Mouse (Mus musculus) intestine, embryonic 16.5 days (tissue): Measurements from ENCODE around the gene Lhfpl3. TPM values are rescaled to one million over a fixed set of nuclear protein-coding genes. Genes with fewer than 3 reads are reported as not detected.

ENCODE experiments used
- ATAC-seq: fragments of 200-750 bp; cut with Nextera tagmentation; 2 replicates; pipeline ENCODE4 v1.8.0; 2017; ENCODE audit warnings: moderate TSS enrichment, moderate library complexity
- H3K27ac ChIP-seq: fragments of 300-500 bp; sonication (generic); 2 replicates; pipeline ENCODE4 v1.5.1; 2014; ENCODE audit warnings: mild to moderate bottlenecking, low read length
- H3K27me3 ChIP-seq: fragments of 300-500 bp; sonication (generic); replicated peaks from 2 replicates; pipeline ENCODE4 v1.6.1; 2014; ENCODE audit warnings: low read length, control low read depth, mixed read lengths; ENCODE audit not compliant: control insufficient read depth, insufficient read depth
- H3K36me3 ChIP-seq: fragments of 300-500 bp; sonication (generic); 2 replicates; pipeline ENCODE4 v1.6.1; 2014; ENCODE audit warnings: low read length, control low read depth; ENCODE audit not compliant: control insufficient read depth, insufficient read depth
- H3K4me1 ChIP-seq: fragments of 300-500 bp; sonication (generic); 2 replicates; pipeline ENCODE4 v1.6.1; 2014; ENCODE audit warnings: low read length, control low read depth, mixed read lengths; ENCODE audit not compliant: control insufficient read depth, insufficient read depth
- H3K4me2 ChIP-seq: fragments of 300-500 bp; sonication (generic); 2 replicates; pipeline ENCODE4 v1.6.1; 2014; ENCODE audit warnings: low read depth, low read length, control low read depth
- H3K4me3 ChIP-seq: fragments of 300-500 bp; sonication (generic); 2 replicates; pipeline ENCODE4 v1.5.1; 2014; ENCODE audit warnings: mild to moderate bottlenecking, low read length
- H3K9ac ChIP-seq: fragments of 300-500 bp; sonication (generic); 2 replicates; pipeline ENCODE4 v1.6.1; 2014; ENCODE audit warnings: low read depth, low read length
- H3K9me3 ChIP-seq: fragments of 300-500 bp; sonication (generic); 2 replicates; pipeline ENCODE4 v1.6.1; 2016; ENCODE audit warnings: low read length, control low read depth; ENCODE audit not compliant: control insufficient read depth
- WGBS: fragments of 180-500 bp; shearing (Covaris S2); extraction: QIAGEN DNeasy Blood & Tissue Kit; methylation state at CpG from one replicate; pipeline ENCODE4 v1.1.7; 2014; 5-methylcytosine and 5-hydroxymethylcytosine counted together
- polyA plus RNA-seq: library from polyadenylated mRNA; unstranded; fragments of >200 nt; fragmentation: Nextera tagmentation; extraction: Ambion mirVana; gene quantifications from 2 replicates; pipeline ENCODE4 v1.2.1, GENCODE M21; 2015

Lhfpl3 gene
- polyA plus RNA-seq, 1 experiment from 2014 or later: 0.05 TPM

DNA sequence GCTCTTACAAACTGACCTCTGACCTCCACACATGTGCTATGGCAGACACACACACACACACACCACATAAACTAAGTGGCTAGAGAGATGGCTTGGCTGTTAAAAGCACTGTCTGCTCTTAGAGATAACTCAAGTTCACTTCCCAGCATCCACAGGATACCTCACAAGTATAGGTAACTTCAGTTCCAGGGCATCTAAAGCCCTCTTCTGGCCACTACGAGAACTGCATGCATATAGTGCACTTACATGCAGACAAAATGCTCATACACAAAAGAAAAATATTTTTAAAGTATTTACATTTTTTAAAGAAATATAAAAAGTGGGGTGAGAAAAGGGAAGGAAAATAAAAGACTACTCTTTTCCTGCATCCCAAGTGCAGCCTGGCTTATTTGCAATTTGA is 408.6 kb downstream of the Lhfpl3 start:
- Histone ChIP-seq H3K27ac (no peak overlapping the region), H3K9me3 (no peaks in the 10 kb centered on the region), H3K4me1 (no peaks in the 10 kb centered on the region), H3K27me3 (no peaks in the 10 kb centered on the region), H3K4me3 (no peak overlapping the region), H3K4me2 (no peak overlapping the region), H3K36me3 (no peaks in the 10 kb centered on the region), H3K9ac (no peak overlapping the region)
- ATAC-seq: no peak
- 94% methylated on average over 1 of the region's 1 CpGs for WGBS

DNA sequence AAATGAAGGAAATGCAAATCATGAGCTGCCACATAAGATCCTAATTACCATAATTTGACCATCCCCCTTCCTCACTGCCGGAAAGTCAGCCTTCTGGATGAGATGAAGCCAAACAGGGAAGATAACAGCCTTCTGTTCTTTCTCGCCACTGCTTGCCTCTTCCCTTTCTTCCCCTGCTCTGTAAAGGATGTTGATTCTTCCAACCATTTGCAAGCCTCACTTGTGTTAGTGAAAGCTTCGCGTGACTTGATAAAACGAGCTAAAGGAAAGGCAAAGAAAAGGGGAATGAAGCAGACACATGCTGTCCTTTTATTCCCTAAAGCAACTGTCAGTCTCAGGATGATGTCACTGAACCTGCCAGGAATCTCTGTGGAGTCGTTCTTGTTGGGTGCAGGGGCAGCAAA is 420.1 kb downstream of the Lhfpl3 start:
- no peaks in the 10 kb centered on the region for H3K4me1 ChIP-seq

DNA sequence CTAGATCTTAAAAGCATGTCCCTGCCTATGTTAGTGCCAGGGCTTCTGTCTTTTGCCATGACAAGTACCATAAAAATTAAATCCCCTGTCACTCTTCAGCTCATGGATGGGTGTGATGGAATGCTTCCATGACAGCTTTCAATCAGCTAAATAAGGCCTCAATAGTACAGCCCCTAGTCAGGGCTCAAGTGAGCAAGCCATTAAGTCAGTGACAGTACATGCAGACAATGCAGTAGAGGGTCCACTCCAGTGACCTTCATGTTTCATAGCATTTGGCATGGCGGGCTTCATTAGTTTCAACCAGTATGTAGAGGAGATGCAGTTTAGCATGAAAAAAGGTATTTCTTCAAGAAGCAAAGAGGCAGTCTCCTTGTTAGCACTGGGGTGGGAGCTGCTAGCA is 420.8 kb downstream of the Lhfpl3 start:
- H3K4me3 ChIP-seq: no peak overlapping the region
- 90% methylated on average over 1 of the region's 1 CpGs for WGBS
- no peak for ATAC-seq
- no peaks in the 10 kb centered on the region for H3K4me1 ChIP-seq
- H3K27me3 ChIP-seq: no peaks in the 10 kb centered on the region
- H3K9me3 ChIP-seq: no peaks in the 10 kb centered on the region
- no peak overlapping the region for H3K4me2 ChIP-seq
- no peak overlapping the region for H3K9ac ChIP-seq
- H3K27ac ChIP-seq: no peak overlapping the region
- H3K36me3 ChIP-seq: no peaks in the 10 kb centered on the region

More for the DNA sequence above, 420.1 kb downstream of the Lhfpl3 start:
- Histone ChIP-seq H3K9me3 (no peaks in the 10 kb centered on the region), H3K4me2 (no peak overlapping the region), H3K27me3 (no peaks in the 10 kb centered on the region), H3K36me3 (no peaks in the 10 kb centered on the region), H3K4me3 (no peak overlapping the region), H3K27ac (no peak overlapping the region), H3K9ac (no peak overlapping the region)
- 22% methylated on average over 6 of the region's 6 CpGs for WGBS
- ATAC-seq: no peak

DNA sequence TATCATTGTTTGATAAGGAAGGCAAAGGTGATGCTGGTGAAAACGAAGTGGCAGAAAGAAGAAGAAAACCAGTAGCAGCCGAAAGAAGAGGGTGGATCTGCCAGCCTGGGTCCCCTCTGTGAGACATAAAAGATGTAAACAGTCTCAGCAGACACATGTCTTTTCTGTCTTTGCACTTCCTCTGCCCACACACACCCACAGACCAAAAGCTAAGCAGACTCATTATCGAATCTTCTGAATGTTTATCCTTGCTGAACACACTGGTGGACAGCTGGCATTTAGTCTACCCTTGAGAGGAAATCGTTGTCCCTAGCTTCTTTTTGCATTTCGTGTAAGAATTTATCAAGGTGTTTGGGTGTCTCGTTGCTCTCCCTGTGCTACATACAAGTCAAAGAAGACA is 443.8 kb downstream of the Lhfpl3 start:
- H3K4me3 ChIP-seq: no peak overlapping the region
- no peaks in the 10 kb centered on the region for H3K4me1 ChIP-seq
- no peaks in the 10 kb centered on the region for H3K27me3 ChIP-seq
- ATAC-seq: no peak
- no peak overlapping the region for H3K9ac ChIP-seq
- 50% methylated on average over 6 of the region's 6 CpGs for WGBS
- no peak overlapping the region for H3K4me2 ChIP-seq
- H3K9me3 ChIP-seq: no peaks in the 10 kb centered on the region
- no peak overlapping the region for H3K27ac ChIP-seq
- H3K36me3 ChIP-seq: no peaks in the 10 kb centered on the region

DNA sequence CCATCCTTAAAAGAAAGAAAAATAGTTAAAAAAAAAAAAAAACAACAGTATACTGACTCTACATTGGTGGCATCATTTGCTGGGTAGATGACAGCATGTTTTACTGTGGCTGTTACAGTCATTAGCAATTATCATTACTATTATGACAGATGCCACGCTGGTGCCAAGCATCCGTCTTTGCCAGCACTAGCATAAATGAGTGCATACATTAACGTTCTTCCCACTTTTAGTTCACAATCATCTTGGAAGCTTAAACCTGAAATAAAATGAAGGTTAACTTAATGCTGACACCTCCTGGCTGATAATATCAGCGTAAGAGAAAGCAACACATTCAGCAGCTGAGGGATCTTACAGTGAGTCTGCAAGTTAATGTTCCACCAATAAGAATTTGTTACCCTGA is 451.0 kb downstream of the Lhfpl3 start:
- Histone ChIP-seq H3K9me3 (no peaks in the 10 kb centered on the region), H3K9ac (no peak overlapping the region), H3K27me3 (no peaks in the 10 kb centered on the region), H3K4me3 (no peak overlapping the region), H3K36me3 (no peaks in the 10 kb centered on the region), H3K27ac (no peak overlapping the region), H3K4me2 (no peak overlapping the region), H3K4me1 (no peaks in the 10 kb centered on the region)
- WGBS: 75% methylated on average over 4 of the region's 4 CpGs
- ATAC-seq: no peak

DNA sequence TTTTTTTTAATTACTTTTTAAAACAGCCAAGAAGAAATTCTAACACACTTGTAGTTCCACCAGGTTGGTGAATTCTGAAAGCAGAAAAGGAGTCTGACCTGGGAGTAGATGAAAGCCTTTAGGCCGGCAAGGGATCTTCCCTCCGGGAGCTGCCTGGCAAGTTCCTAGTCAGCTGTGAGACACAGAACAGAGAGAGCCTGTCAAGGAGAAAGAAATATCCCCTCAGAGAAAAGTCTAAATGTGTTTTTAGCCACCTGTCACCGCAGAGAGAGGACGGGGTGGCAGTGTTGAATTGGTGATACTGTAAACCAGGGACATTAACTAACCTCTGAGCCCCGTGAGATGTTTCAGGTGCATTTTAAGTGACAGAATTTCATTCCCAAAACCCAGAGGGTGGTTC is 467.2 kb downstream of the Lhfpl3 start:
- Histone ChIP-seq H3K4me1 (no peaks in the 10 kb centered on the region), H3K4me3 (no peak overlapping the region), H3K27me3 (no peaks in the 10 kb centered on the region), H3K36me3 (no peaks in the 10 kb centered on the region), H3K9me3 (no peaks in the 10 kb centered on the region), H3K4me2 (no peak overlapping the region), H3K27ac (no peak overlapping the region), H3K9ac (no peak overlapping the region)
- no peak for ATAC-seq
- WGBS: 71% methylated on average over 5 of the region's 5 CpGs

DNA sequence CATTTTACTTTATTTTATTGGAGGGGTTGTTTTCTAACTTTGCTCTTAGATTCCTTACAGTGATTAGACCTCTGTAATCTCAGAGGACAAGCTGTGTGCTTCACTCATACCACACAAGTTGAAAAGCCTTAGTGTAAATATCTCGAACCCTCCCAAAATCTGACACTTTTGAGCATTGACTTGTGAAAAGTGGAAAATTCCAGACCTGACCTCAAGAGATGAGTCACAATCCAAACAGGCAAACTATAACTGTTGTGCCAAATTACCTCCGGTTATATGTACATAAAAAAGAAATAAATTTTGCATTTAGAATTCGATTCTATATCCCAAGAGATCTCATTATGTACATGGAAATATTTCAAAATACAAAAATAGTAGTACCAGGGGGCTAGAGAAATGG is 468.8 kb downstream of the Lhfpl3 start:
- H3K27ac ChIP-seq: no peak overlapping the region
- ATAC-seq: no peak
- H3K4me2 ChIP-seq: no peak overlapping the region
- 90% methylated on average over 3 of the region's 3 CpGs for WGBS
- no peaks in the 10 kb centered on the region for H3K9me3 ChIP-seq
- H3K36me3 ChIP-seq: no peaks in the 10 kb centered on the region
- H3K9ac ChIP-seq: no peak overlapping the region
- no peak overlapping the region for H3K4me3 ChIP-seq
- no peaks in the 10 kb centered on the region for H3K27me3 ChIP-seq
- no peaks in the 10 kb centered on the region for H3K4me1 ChIP-seq

DNA sequence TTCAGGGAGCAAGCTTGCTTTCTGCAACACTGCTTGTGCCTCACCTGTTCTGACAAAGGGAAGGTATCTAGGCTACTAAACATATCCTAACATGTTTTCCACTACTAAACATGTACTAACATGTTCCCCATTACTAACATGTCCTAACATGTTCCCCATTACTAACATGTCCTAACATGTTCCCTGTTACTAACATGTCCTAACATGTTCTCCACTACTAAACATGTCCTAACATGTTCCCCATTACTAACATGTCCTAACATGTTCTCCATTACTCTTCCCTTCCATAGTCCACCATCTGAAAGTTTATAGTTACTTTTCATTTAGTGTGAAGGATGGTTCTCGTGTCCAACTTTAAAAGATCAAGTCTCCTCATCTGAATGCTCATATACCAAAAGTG is 473.8 kb downstream of the Lhfpl3 start:
- no peak overlapping the region for H3K4me3 ChIP-seq
- no peaks in the 10 kb centered on the region for H3K4me1 ChIP-seq
- ATAC-seq: no peak
- H3K9ac ChIP-seq: no peak overlapping the region
- no peak overlapping the region for H3K4me2 ChIP-seq
- H3K27ac ChIP-seq: no peak overlapping the region
- no peaks in the 10 kb centered on the region for H3K9me3 ChIP-seq
- H3K27me3 ChIP-seq: no peaks in the 10 kb centered on the region
- 88% methylated on average over 1 of the region's 1 CpGs for WGBS
- no peaks in the 10 kb centered on the region for H3K36me3 ChIP-seq

DNA sequence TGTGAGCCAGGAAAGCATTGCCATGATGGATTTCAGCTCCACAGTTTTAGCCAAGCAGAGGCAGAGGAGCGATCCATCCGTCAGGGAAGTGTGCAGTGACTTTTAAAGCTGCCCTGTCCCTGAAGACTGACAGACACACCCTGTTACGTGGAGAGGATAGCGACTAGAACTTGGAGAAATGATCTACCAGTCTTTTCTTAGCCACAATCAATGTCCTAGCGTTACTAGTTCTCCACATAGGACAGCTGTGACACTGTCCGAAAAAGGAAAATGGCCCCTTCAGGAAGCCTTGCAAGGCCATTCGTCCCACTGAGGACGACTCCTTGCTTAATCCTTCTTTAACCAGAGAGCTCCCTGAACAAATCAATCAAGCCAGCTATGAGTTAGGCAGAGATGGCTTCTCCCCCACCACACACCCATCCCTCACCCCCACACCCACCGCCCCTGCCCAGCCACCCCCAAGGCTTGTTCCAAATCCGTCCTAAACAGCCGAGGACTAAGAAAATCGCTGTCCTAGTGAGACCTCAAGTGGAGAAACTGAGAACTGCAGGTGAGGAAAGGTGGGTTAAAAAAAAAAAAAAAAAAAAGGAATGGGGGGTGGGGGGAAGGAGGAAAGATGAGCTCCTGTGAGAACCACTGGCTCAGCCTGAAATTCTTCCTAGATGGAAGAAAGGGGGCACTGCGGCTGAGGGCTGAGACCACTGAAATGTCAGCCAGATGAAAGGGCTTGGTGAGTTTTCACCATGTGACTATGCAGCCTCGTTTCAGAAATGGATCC is 479.1 kb downstream of the Lhfpl3 start:
- WGBS: 20% methylated on average over 14 of the region's 14 CpGs
- peak; percentile 78 for ATAC-seq
- H3K9ac ChIP-seq: peak overlapping the region; percentile 65

DNA sequence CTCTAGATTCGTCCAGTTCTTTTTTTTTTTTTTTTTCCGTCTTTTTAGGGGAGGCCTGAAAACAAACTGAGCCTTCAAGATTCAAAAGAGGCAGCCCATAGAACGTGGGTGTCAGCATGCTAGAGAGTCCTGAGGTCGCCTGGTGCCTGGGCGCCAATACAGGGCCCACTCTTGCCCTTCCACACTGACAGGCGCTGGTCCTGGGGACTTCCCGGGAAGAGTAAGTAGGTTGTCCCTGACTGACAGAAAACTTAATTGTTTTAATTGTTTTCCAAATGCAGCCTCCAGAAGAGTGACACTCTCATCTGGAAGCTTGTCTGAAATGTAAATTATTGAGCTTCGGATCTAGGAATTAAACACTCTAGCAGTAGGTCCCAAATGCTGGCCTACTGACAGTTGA is 479.8 kb downstream of the Lhfpl3 start:
- no peaks in the 10 kb centered on the region for H3K36me3 ChIP-seq
- H3K27ac ChIP-seq: no peak overlapping the region
- 38% methylated on average over 8 of the region's 8 CpGs for WGBS
- H3K9ac ChIP-seq: no peak overlapping the region
- no peaks in the 10 kb centered on the region for H3K4me1 ChIP-seq
- H3K4me3 ChIP-seq: no peak overlapping the region
- no peaks in the 10 kb centered on the region for H3K9me3 ChIP-seq
- no peaks in the 10 kb centered on the region for H3K27me3 ChIP-seq
- H3K4me2 ChIP-seq: no peak overlapping the region
- no peak for ATAC-seq

More for the DNA sequence above, 479.1 kb downstream of the Lhfpl3 start:
- Histone ChIP-seq H3K36me3 (no peaks in the 10 kb centered on the region), H3K27me3 (no peaks in the 10 kb centered on the region), H3K9me3 (no peaks in the 10 kb centered on the region), H3K4me2 (peak overlapping the region; percentile 75), H3K4me1 (no peaks in the 10 kb centered on the region), H3K27ac (no peak overlapping the region), H3K4me3 (peak overlapping the region; percentile 41)
